In the genomic region with DNA sequence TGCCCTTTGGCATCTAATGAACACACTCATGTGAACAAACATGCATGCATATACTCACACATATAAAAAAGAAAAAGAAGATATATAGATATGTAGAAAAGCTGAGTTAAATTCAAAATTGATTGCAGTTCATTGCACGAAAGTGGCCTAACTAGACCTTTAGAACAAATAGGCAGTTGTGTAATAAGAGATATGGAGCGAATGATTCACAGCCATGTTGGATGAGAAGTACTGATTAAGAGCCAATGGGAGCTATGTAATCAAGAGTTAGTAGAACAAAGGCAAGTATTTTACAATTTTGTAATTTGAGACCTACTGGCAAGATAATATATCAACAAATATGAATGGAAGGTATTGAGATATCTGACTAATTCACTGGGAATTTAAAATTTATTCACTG, we compare ENCODE assay signal across 24 mouse cellular contexts.
DNase-seq lines count a peak whose midpoint lies in the region; ATAC-seq and TF ChIP-seq lines count a peak whose summit lies in the region.
"Had no signal": no experiment of that assay in that cellular context is flagged by ENCODE, and none has a peak within 500 bp of the region (broad histone marks: within the 10 kb centered on the region; RNA-seq: fewer than 3 reads in every experiment).

No protein-coding gene starts in this region.

- no peaks in the 10 kb centered on the region for H3K4me1 ChIP-seq in liver, adult 2 months (ENCODE audit: control insufficient read depth, insufficient read depth, low read length)
- no peaks in the 10 kb centered on the region for H3K4me1 ChIP-seq in liver, postnatal 0 days (ENCODE audit: insufficient read depth)
- no peaks in the 10 kb centered on the region for H3K4me1 ChIP-seq in stomach, embryonic 14.5 days (ENCODE audit: control insufficient read depth, insufficient read depth, low read length)
- H3K4me1 ChIP-seq in stomach, postnatal 0 days (replicated peaks; ENCODE audit: control insufficient read depth, insufficient read depth) = no peaks in the 10 kb centered on the region
- H3K4me1 ChIP-seq in kidney, embryonic 15.5 days = no peaks in the 10 kb centered on the region
- H3K4me1 ChIP-seq: embryonic facial prominence, embryonic 15.5 days; heart, embryonic 12.5 days; heart, embryonic 15.5 days; hindbrain, embryonic 13.5 days had no signal

- H3K4me2 ChIP-seq in liver, postnatal 0 days (ENCODE audit: low read depth, low read length) = no peak overlapping the region
- no peak overlapping the region for H3K4me2 ChIP-seq in stomach, embryonic 14.5 days (replicated peaks; ENCODE audit: low read depth, low read length)
- H3K4me2 ChIP-seq in stomach, postnatal 0 days (replicated peaks; ENCODE audit: low read depth) = no peak overlapping the region
- H3K4me2 ChIP-seq in kidney, embryonic 15.5 days = no peak overlapping the region
- H3K4me2 ChIP-seq: embryonic facial prominence, embryonic 12.5 days; embryonic facial prominence, embryonic 15.5 days; heart, embryonic 12.5 days; heart, embryonic 15.5 days; hindbrain, embryonic 13.5 days had no signal

- TF ChIP-seq POLR2A in liver, adult 2 months (IDR thresholded peaks at IDR 0.05; ENCODE audit: extremely low read depth, insufficient read depth, low read length) = no peak

- DNase-seq in liver, adult 2 months (ENCODE audit: extremely low read depth, low read depth, low spot score) = peak; percentile 87
- DNase-seq in liver, postnatal 0 days = no peak
- DNase-seq in stomach, postnatal 0 days (ENCODE audit: low spot score) = no peak
- no peak for DNase-seq in ovary, postnatal 10 days (ENCODE audit: low spot score)
- DNase-seq: adrenal gland, postnatal 14 days; cerebellum, adult 11 months; cerebellum, adult 2 months; cerebellum, adult 9-11 months; cerebellum, postnatal 25 days; forebrain, postnatal 0 days; gastrocnemius, postnatal 25 days; heart, adult 18-20 months; heart, postnatal 10 days; heart, postnatal 36 days had no signal

- no peak for ATAC-seq in liver, postnatal 0 days
- peak; percentile 18; the same call in 1 of the 2 replicates for ATAC-seq in stomach, embryonic 14.5 days (ENCODE audit: insufficient number of reproducible peaks, insufficient read depth, low FRiP score, low read depth)
- peak; percentile 32; the same call in 1 of the 2 replicates for ATAC-seq in stomach, postnatal 0 days (ENCODE audit: low FRiP score, low TSS enrichment)
- ATAC-seq in kidney, embryonic 15.5 days (replicated peaks; ENCODE audit: low FRiP score) = no peak
- ATAC-seq: forebrain, embryonic 14.5 days; forebrain, postnatal 0 days; hindbrain, embryonic 16.5 days had no signal

- TF ChIP-seq CTCF in liver, adult 2 months (IDR thresholded peaks at IDR 0.05; ENCODE audit: low read depth, low read length) = no peak
- no peak for TF ChIP-seq CTCF in liver, postnatal 0 days (IDR thresholded peaks at IDR 0.05; ENCODE audit: low read depth)
- no peak for TF ChIP-seq CTCF in stomach, postnatal 0 days (IDR thresholded peaks at IDR 0.05; ENCODE audit: low read depth)

- H3K36me3 ChIP-seq in liver, adult 2 months (ENCODE audit: control insufficient read depth, insufficient read depth, low read length) = no peaks in the 10 kb centered on the region
- no peaks in the 10 kb centered on the region for H3K36me3 ChIP-seq in liver, postnatal 0 days (replicated peaks; ENCODE audit: insufficient read depth, low read length)
- H3K36me3 ChIP-seq in stomach, embryonic 14.5 days (ENCODE audit: control insufficient read depth, insufficient read depth, low read length) = no peaks in the 10 kb centered on the region
- H3K36me3 ChIP-seq in stomach, postnatal 0 days (ENCODE audit: control insufficient read depth, insufficient read depth, low read length) = no peaks in the 10 kb centered on the region
- H3K36me3 ChIP-seq in kidney, embryonic 15.5 days = no peaks in the 10 kb centered on the region
- H3K36me3 ChIP-seq: embryonic facial prominence, embryonic 12.5 days; embryonic facial prominence, embryonic 15.5 days; heart, embryonic 12.5 days; heart, embryonic 15.5 days; hindbrain, embryonic 10.5 days; hindbrain, embryonic 13.5 days had no signal

- H3K4me3 ChIP-seq in liver, adult 2 months (ENCODE audit: insufficient read depth, low read depth, low read length) = no peak overlapping the region
- no peak overlapping the region for H3K4me3 ChIP-seq in liver, postnatal 0 days (ENCODE audit: low read depth, low read length)
- H3K4me3 ChIP-seq in stomach, embryonic 14.5 days (ENCODE audit: low read depth, low read length) = no peak overlapping the region
- H3K4me3 ChIP-seq in stomach, postnatal 0 days (ENCODE audit: low read depth, low read length) = no peak overlapping the region
- no peak overlapping the region for H3K4me3 ChIP-seq in kidney, embryonic 15.5 days (replicated peaks)
- H3K4me3 ChIP-seq: embryonic facial prominence, embryonic 12.5 days; embryonic facial prominence, embryonic 15.5 days; heart, embryonic 12.5 days; heart, embryonic 15.5 days; hindbrain, embryonic 10.5 days; hindbrain, embryonic 13.5 days had no signal

- H3K27ac ChIP-seq in liver, adult 2 months (replicated peaks; ENCODE audit: insufficient read depth, low read depth, low read length) = no peak overlapping the region
- H3K27ac ChIP-seq in liver, postnatal 0 days (ENCODE audit: low read depth) = no peak overlapping the region
- no peak overlapping the region for H3K27ac ChIP-seq in stomach, embryonic 14.5 days (ENCODE audit: low read length)
- no peak overlapping the region for H3K27ac ChIP-seq in stomach, postnatal 0 days (replicated peaks)
- H3K27ac ChIP-seq in kidney, embryonic 15.5 days = no peak overlapping the region
- H3K27ac ChIP-seq: embryonic facial prominence, embryonic 12.5 days; embryonic facial prominence, embryonic 15.5 days; heart, embryonic 15.5 days; hindbrain, embryonic 10.5 days; hindbrain, embryonic 13.5 days had no signal

- no peak for TF ChIP-seq EP300 in liver, postnatal 0 days (IDR thresholded peaks at IDR 0.05; ENCODE audit: low read depth)
- no peak for TF ChIP-seq EP300 in stomach, postnatal 0 days (optimal IDR thresholded peaks at IDR 0.05)

- no peaks in the 10 kb centered on the region for H3K79me2 ChIP-seq in liver, adult 2 months (ENCODE audit: control insufficient read depth, insufficient read depth, low read length)

- no peaks in the 10 kb centered on the region for H3K27me3 ChIP-seq in liver, adult 2 months (ENCODE audit: control insufficient read depth, insufficient read depth, low read length)
- H3K27me3 ChIP-seq in liver, postnatal 0 days (ENCODE audit: insufficient read depth, low read length) = no peaks in the 10 kb centered on the region
- no peaks in the 10 kb centered on the region for H3K27me3 ChIP-seq in stomach, embryonic 14.5 days (ENCODE audit: control insufficient read depth, insufficient read depth, low read length)
- no peaks in the 10 kb centered on the region for H3K27me3 ChIP-seq in stomach, postnatal 0 days (ENCODE audit: control insufficient read depth, insufficient read depth, low read length)
- no peaks in the 10 kb centered on the region for H3K27me3 ChIP-seq in kidney, embryonic 15.5 days
- H3K27me3 ChIP-seq: embryonic facial prominence, embryonic 12.5 days; embryonic facial prominence, embryonic 15.5 days; heart, embryonic 12.5 days; heart, embryonic 15.5 days; hindbrain, embryonic 13.5 days had no signal

- WGBS in liver, adult 2 months = 20% methylated on average over 2 of the region's 2 CpGs
- 74% methylated on average over 2 of the region's 2 CpGs for WGBS in liver, postnatal 0 days (ENCODE audit: insufficient replicate concordance)
- 79% methylated on average over 2 of the region's 2 CpGs for WGBS in stomach, embryonic 14.5 days
- WGBS in stomach, postnatal 0 days = 60% methylated on average over 2 of the region's 2 CpGs
- 84% methylated on average over 2 of the region's 2 CpGs for WGBS in kidney, embryonic 15.5 days

- no peaks in the 10 kb centered on the region for H3K9me3 ChIP-seq in liver, postnatal 0 days (ENCODE audit: low read length)
- H3K9me3 ChIP-seq in stomach, embryonic 14.5 days (ENCODE audit: control insufficient read depth, low read depth, low read length) = no peaks in the 10 kb centered on the region
- no peaks in the 10 kb centered on the region for H3K9me3 ChIP-seq in stomach, postnatal 0 days (ENCODE audit: control insufficient read depth, low read length)
- H3K9me3 ChIP-seq in kidney, embryonic 15.5 days (replicated peaks) = no peaks in the 10 kb centered on the region
- H3K9me3 ChIP-seq: embryonic facial prominence, embryonic 12.5 days; embryonic facial prominence, embryonic 15.5 days; heart, embryonic 12.5 days; heart, embryonic 15.5 days; hindbrain, embryonic 10.5 days; hindbrain, embryonic 13.5 days had no signal

- H3K9ac ChIP-seq in liver, adult 2 months (ENCODE audit: low read depth, low read length) = no peak overlapping the region
- no peak overlapping the region for H3K9ac ChIP-seq in liver, postnatal 0 days (replicated peaks)
- no peak overlapping the region for H3K9ac ChIP-seq in stomach, embryonic 14.5 days (replicated peaks; ENCODE audit: low read depth, low read length)
- no peak overlapping the region for H3K9ac ChIP-seq in stomach, postnatal 0 days (ENCODE audit: low read length)
- no peak overlapping the region for H3K9ac ChIP-seq in kidney, embryonic 15.5 days
- H3K9ac ChIP-seq: embryonic facial prominence, embryonic 12.5 days; embryonic facial prominence, embryonic 15.5 days; forebrain, postnatal 0 days; heart, embryonic 12.5 days; heart, embryonic 15.5 days; hindbrain, embryonic 13.5 days had no signal

Comparison
In these comparisons a context has a peak if more than half of its experiments do, and no peak if none do; other contexts are left out.
1. ATAC-seq: peak in stomach, embryonic 14.5 days (single experiment) and stomach, postnatal 0 days (single experiment); none in liver, postnatal 0 days (single experiment) and kidney, embryonic 15.5 days (single experiment).